Mouse (Mus musculus): ENCODE results near the gene Tspan9.

- TF ChIP-seq GATA1 (IDR thresholded peaks at IDR 0.05; ENCODE audit: borderline replicate concordance, low read length) (no peak), FLI1 (IDR thresholded peaks at IDR 0.05; ENCODE audit: low read length) (no peak)
Observed at GRCm38 (mm10) chr6:127924750-127925149, 218.6 kb downstream of the Tspan9 start.
